Mouse (Mus musculus): ENCODE data around the gene Nol12.

Nol12 gene

DNA sequence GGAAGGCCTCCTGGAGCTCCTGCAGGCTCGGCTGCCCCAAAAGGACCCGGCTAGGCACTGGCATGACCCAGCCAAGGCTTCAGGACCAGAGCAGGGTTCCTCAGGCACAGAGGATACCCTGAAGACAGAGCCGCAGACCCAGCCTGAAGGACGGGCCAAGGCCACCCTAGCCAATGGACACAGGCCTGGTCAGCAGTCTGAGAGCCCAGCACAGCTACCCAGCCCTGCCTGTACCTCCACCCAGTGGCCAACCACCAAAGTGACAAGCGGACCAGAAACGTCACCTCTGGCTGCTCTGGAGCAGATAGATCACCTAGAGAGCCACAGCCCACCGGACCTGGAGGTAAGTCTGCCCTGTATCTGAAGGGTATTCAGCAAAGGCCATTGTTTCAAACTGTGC is 39.2 kb downstream of the Nol12 start:
- TF ChIP-seq NANOG (IDR thresholded peaks at IDR 0.05; ENCODE audit: borderline replicate concordance, low read length) = no peak
- no peak for TF ChIP-seq CTCF (conservative IDR thresholded peaks at IDR 0.05; ENCODE audit: low read length)
- no peak for TF ChIP-seq POU5F1 (IDR thresholded peaks at IDR 0.05; ENCODE audit: borderline replicate concordance, low read length)

GRCm38 (mm10) chr15:78977676-78978159 is 43.0 kb downstream of the Nol12 start:
- Histone ChIP-seq H3K4me3 (replicated peaks; ENCODE audit: low read length) (no peak overlapping the region), H3K36me3 (ENCODE audit: insufficient read depth, low read length) (no peaks in the 10 kb centered on the region), H3K4me1 (replicated peaks; ENCODE audit: low read depth, low read length) (peaks cover 21% of the 10 kb centered on the region), H3K9me3 (ENCODE audit: low read length) (no peaks in the 10 kb centered on the region), H3K27me3 (ENCODE audit: insufficient read depth, low read length) (peaks cover 22% of the 10 kb centered on the region)
- no peak for TF ChIP-seq CTCF (conservative IDR thresholded peaks at IDR 0.05; ENCODE audit: low read length)
- no peak for TF ChIP-seq NANOG (IDR thresholded peaks at IDR 0.05; ENCODE audit: borderline replicate concordance, low read length)
- no peak for TF ChIP-seq POU5F1 (IDR thresholded peaks at IDR 0.05; ENCODE audit: borderline replicate concordance, low read length)

More for the DNA sequence above, 39.2 kb downstream of the Nol12 start:
- no peaks in the 10 kb centered on the region for H3K36me3 ChIP-seq (ENCODE audit: insufficient read depth, low read length)
- H3K9me3 ChIP-seq (ENCODE audit: low read length) = no peaks in the 10 kb centered on the region
- no peak overlapping the region; the same call in 1 of the 2 replicates for H3K4me3 ChIP-seq (replicated peaks; ENCODE audit: low read length)
- H3K27me3 ChIP-seq (ENCODE audit: insufficient read depth, low read length) = peaks cover 49% of the 10 kb centered on the region
- peaks cover 10% of the 10 kb centered on the region for H3K4me1 ChIP-seq (replicated peaks; ENCODE audit: low read depth, low read length)

GRCm38 (mm10) chr15:78978875-78979274 is 44.1 kb downstream of the Nol12 start:
- Histone ChIP-seq H3K9me3 (ENCODE audit: low read length) (no peaks in the 10 kb centered on the region), H3K27me3 (ENCODE audit: insufficient read depth, low read length) (peaks cover 12% of the 10 kb centered on the region; the same call in 1 of the 2 replicates), H3K36me3 (ENCODE audit: insufficient read depth, low read length) (no peaks in the 10 kb centered on the region), H3K4me3 (replicated peaks; ENCODE audit: low read length) (no peak overlapping the region), H3K4me1 (replicated peaks; ENCODE audit: low read depth, low read length) (peaks cover 26% of the 10 kb centered on the region)
- TF ChIP-seq POU5F1 (IDR thresholded peaks at IDR 0.05; ENCODE audit: borderline replicate concordance, low read length) (no peak), NANOG (IDR thresholded peaks at IDR 0.05; ENCODE audit: borderline replicate concordance, low read length) (no peak)

DNA sequence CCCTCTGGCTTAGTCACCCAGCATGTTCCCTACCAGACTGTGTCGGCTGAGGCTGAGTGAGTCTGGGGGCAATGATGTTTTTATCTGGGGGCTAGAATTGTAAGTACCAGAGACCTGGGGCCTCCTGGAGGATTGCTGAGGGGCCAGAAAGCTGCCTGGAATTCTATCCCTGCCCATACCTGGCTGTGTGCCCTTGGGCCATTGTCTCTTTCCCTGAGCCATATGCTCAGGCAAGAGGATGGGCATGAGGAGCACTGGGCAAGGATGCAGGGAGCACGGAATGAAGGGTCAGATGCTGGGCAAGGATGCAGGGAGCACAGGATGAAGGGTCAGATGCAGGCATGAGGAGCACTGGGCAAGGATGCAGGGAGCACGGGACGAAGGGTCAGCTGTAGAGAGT is 45.4 kb downstream of the Nol12 start:
- Histone ChIP-seq H3K4me1 (replicated peaks; ENCODE audit: low read depth, low read length) (peaks cover 37% of the 10 kb centered on the region), H3K9me3 (ENCODE audit: low read length) (no peaks in the 10 kb centered on the region), H3K27me3 (ENCODE audit: insufficient read depth, low read length) (peaks cover 8% of the 10 kb centered on the region; the same call in 1 of the 2 replicates), H3K36me3 (ENCODE audit: insufficient read depth, low read length) (no peaks in the 10 kb centered on the region), H3K4me3 (replicated peaks; ENCODE audit: low read length) (no peak overlapping the region)
- TF ChIP-seq CTCF (conservative IDR thresholded peaks at IDR 0.05; ENCODE audit: low read length) (no peak), POU5F1 (IDR thresholded peaks at IDR 0.05; ENCODE audit: borderline replicate concordance, low read length) (no peak), NANOG (IDR thresholded peaks at IDR 0.05; ENCODE audit: borderline replicate concordance, low read length) (no peak)

DNA sequence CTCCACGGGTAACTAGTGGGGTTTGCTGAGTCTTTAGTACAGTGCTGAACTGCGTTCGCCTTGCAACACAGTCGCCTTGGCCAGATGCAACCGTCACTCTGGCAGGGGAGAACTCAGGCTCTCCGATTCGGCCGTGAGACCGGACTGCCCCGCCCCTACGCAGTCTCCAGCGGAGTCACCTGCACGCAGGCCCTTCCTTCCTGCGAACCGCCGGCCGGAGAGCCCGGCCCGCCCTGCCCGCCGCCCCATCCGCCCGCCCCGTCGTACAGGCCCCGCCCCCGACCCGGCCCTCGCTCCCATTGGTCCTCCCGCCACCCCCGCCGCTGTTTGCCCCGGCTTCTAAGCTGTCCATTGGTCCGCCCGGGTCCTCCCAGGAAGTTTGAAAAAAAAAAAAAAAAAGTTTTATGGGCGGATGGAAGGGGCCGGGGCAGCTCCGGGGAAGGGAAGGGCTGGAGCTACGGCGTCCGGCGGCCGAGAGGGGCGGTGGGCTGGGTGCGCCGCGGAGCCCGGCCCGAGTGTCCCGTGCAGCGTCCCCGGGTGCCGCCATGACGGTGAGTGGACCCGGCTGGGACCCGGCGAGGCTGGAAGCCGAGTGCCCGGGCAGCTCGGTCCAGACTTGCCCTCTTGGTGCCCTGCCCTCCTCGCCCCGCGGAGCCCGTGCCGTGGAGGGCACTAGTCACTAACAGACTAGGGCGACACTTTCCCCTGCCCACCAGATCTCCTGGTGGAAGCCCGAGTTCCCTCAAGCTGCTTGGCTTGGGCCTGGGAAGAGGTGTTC is 48.1 kb downstream of the Nol12 start:
- no peaks in the 10 kb centered on the region for H3K27me3 ChIP-seq (ENCODE audit: insufficient read depth, low read length)
- no peaks in the 10 kb centered on the region for H3K9me3 ChIP-seq (ENCODE audit: low read length)
- TF ChIP-seq POU5F1 (IDR thresholded peaks at IDR 0.05; ENCODE audit: borderline replicate concordance, low read length) (no peak), NANOG (IDR thresholded peaks at IDR 0.05; ENCODE audit: borderline replicate concordance, low read length) (no peak), CTCF (conservative IDR thresholded peaks at IDR 0.05; ENCODE audit: low read length) (no peak)
- H3K4me3 ChIP-seq (replicated peaks; ENCODE audit: low read length) = peak overlapping the region; percentile 99
- H3K4me1 ChIP-seq (replicated peaks; ENCODE audit: low read depth, low read length) = peaks cover 61% of the 10 kb centered on the region
- 0 out of 2 replicates have a peak, but pooled peaks cover 10% of the 10 kb centered on the region for H3K36me3 ChIP-seq (ENCODE audit: insufficient read depth, low read length)

- TF ChIP-seq POU5F1 (IDR thresholded peaks at IDR 0.05; ENCODE audit: borderline replicate concordance, low read length) = no peak
- no peak for TF ChIP-seq NANOG (IDR thresholded peaks at IDR 0.05; ENCODE audit: borderline replicate concordance, low read length)
- no peak for TF ChIP-seq CTCF (conservative IDR thresholded peaks at IDR 0.05; ENCODE audit: low read length)
- Histone ChIP-seq H3K9me3 (ENCODE audit: low read length) (no peaks in the 10 kb centered on the region), H3K27me3 (ENCODE audit: insufficient read depth, low read length) (no peaks in the 10 kb centered on the region), H3K36me3 (ENCODE audit: insufficient read depth, low read length) (peaks cover 18% of the 10 kb centered on the region), H3K4me3 (replicated peaks; ENCODE audit: low read length) (peak overlapping the region; percentile 99), H3K4me1 (replicated peaks; ENCODE audit: low read depth, low read length) (peaks cover 63% of the 10 kb centered on the region)
These were observed 48.9 kb downstream of the Nol12 start for GRCm38 (mm10) chr15:78983436-78984285.

DNA sequence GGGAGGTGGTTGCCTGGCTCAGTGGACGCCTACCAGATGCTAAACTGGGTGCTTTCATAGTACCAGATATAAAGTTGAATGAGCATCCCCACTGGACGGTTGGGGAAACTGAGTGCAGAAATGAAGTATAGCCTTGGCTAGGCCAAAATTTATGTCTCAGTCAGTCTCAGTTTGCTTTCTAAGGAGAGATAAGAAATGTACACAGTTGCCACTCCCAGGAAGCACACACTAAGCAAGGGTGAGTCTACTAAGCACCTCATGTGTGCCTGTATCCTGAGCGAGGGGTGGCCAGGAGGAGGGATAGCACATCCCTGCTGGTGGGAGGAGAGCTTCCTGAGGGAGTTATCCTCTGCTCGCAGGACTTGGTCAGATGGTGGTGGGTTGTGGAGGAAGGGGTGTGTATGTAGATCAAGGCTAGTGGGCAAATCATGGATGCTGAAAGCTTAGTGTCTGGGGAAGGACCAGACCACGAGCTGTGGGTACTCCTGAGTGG is 49.6 kb downstream of the Nol12 start:
- H3K4me1 ChIP-seq (replicated peaks; ENCODE audit: low read depth, low read length) = peaks cover 59% of the 10 kb centered on the region
- peaks cover 25% of the 10 kb centered on the region for H3K36me3 ChIP-seq (ENCODE audit: insufficient read depth, low read length)
- H3K27me3 ChIP-seq (ENCODE audit: insufficient read depth, low read length) = no peaks in the 10 kb centered on the region
- TF ChIP-seq POU5F1 (IDR thresholded peaks at IDR 0.05; ENCODE audit: borderline replicate concordance, low read length) (no peak), NANOG (IDR thresholded peaks at IDR 0.05; ENCODE audit: borderline replicate concordance, low read length) (no peak), CTCF (conservative IDR thresholded peaks at IDR 0.05; ENCODE audit: low read length) (no peak)
- no peaks in the 10 kb centered on the region for H3K9me3 ChIP-seq (ENCODE audit: low read length)
- peak overlapping the region; percentile 99 for H3K4me3 ChIP-seq (replicated peaks; ENCODE audit: low read length)
